Mouse (Mus musculus): ENCODE measurements at regions not wholly inside any gene's neighbourhood (a gene's known extent, or its start where the extent isn't known, plus 50 kb on each side); places are given as distances from the start of the nearest gene placed in this dataset.

GRCm38 (mm10) chr7:73315555-73315954 lies 59.8 kb upstream of the Rgma start:
- TF ChIP-seq POLR2A (IDR thresholded peaks at IDR 0.05; ENCODE audit: low read depth, low read length) (no peak), CTCF (conservative IDR thresholded peaks at IDR 0.05; ENCODE audit: insufficient read depth, insufficient read length, low read depth, low read length) (no peak)

Data from kidney, adult 2 months (tissue).